Mouse (Mus musculus) left cerebral cortex, postnatal 36 days (tissue): ENCODE data around the gene Cyp26b1. TPM values are rescaled to one million over a fixed set of nuclear protein-coding genes. Genes with fewer than 3 reads are reported as not detected.
A peak's percentile ranks its signal among the peaks of the same experiment; 100 is the strongest.

Experiments used
- DNase-seq, 2 experiments: peaks; one replicate each; pipeline ENCODE4 v3.0.0; 2021 to 2022; ENCODE audit warnings: low spot score in 2 of 2, mixed read lengths in 1 of 2
- intact Hi-C: fragments of 180-260 bp; cut with DNase I; formaldehyde crosslinking; loops from one replicate; pipeline ENCODE4 v1.15.1; 2025
- total RNA-seq, 2 experiments: library from RNA; stranded (reverse); gene quantifications; 2 replicates each; pipeline ENCODE4 v1.2.3; 2021

Cyp26b1 gene
- total RNA-seq, 2 experiments from 2014 or later: 7.5 to 14.9 TPM

GRCm38 (mm10) chr6:84588895-84589652, 4.6 kb downstream of the Cyp26b1 start:
- DNase-seq: no peak
- intact Hi-C loops: loop anchor here (5.0 kb wide), 1 partner anchor 162 kb away; no protein-coding TSS in a partner anchor

DNA sequence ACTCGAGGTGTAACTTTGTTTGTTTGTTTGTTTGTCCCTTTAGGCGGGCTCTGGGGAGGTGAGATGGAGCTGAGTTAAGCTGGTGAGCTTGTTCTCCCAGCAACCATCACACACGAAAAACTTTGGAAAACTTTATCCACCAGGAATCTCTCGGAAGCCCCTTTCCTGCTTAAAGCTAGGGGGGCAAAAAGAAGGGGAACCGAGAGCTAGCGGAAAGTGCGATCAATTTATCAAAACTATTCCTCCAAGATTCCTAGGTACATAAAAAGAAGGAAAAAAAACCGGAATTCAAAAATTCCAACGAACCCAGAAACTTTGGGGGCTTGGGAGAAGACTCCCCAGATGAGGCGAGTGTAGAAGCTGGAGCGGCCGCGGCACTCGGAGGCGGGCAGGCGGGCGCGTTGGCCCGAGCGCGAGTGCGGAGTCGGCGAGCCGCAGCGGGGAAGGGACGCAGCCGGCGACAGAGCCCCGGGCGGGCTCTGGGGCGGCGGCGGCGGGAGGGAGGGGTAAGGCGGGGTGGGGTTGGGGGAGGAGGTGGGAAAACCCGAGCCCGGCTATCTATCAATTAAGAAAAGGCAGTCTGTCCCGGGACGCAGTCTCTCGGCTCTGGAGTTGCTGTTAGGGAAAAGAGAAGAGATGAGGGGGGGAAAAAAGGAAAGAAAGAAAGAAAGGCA, 5.3 kb downstream of the Cyp26b1 start:
- intact Hi-C loops: loop anchor here (5.0 kb wide), 1 partner anchor 161 kb away; no protein-coding TSS in a partner anchor
- DNase-seq: no peak

DNA sequence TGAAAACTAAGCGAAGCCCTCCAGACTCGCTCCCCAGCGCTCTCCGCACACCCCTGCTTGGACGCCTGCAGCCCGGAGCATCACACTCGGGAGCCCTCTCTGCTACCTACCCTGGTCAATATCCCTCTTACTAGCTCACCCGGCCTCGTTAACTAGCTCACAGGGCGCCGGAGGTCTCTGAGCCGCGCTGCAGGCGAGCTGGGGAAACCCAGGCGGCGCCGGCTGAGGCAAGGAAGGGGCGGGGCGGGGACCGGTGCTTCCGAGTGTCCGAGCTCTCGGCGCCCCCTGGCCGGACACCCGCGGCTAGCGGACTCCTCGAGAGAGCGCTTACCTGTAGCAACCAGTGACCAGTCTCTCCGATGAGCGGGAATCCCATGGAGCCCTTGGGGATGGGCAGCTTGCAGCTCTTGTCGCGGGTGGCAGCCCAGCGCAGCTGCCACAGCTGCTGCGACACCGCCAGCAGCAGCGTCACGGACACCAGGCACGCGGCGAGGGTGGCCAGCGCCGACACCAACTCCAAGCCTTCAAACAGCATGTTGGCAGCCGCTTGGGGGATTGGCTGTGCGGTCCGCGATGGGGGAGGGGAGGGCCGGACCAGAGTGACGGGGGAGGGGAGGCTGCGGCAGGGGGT, 6.1 kb downstream of the Cyp26b1 start:
- intact Hi-C loops: loop anchor here (5.0 kb wide), 1 partner anchor 160 kb away; no protein-coding TSS in a partner anchor
- DNase-seq: peak in 1 of 2 experiments; percentile 20

GRCm38 (mm10) chr6:84586551-84587200, 7.0 kb downstream of the Cyp26b1 start:
- intact Hi-C loops: loop anchor here (5.0 kb wide), 1 partner anchor 159 kb away; no protein-coding TSS in a partner anchor
- no peak for DNase-seq

DNA sequence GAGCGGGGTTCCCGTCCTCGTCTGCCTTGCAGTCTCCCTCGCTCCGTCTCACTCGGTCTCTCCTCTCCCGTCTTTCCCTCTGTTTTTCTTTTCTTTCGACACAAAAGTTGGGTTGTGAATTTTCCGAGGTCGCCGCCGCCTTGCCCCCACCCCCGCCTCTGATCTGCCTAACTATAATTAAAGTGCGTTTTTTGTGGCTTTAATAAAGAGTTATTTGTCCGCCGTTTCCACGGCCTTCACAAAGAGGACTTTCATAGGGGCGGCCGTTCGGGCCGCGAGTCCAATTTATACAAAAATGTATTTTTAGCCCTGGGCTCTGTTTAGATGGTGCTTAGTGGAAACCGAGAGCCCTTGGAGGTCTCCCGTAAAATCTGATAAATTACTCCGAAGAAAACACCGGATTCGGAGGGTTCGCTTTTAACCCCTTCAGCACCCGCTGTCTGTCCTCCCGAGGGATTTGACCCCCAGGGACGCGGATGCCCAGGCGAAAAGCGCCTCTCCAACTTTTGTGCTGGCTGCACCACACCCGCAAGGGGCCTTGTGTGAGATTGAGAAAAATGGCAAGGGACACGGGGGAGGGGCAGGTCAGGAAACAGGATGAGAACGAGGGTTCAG, 7.9 kb downstream of the Cyp26b1 start:
- DNase-seq: no peak
- intact Hi-C loops: loop anchor here (5.0 kb wide), 1 partner anchor 158 kb away; no protein-coding TSS in a partner anchor

GRCm38 (mm10) chr6:84584783-84585685, 8.7 kb downstream of the Cyp26b1 start:
- intact Hi-C loops: loop anchor here (5.0 kb wide), 1 partner anchor 158 kb away; no protein-coding TSS in a partner anchor
- no peak for DNase-seq

DNA sequence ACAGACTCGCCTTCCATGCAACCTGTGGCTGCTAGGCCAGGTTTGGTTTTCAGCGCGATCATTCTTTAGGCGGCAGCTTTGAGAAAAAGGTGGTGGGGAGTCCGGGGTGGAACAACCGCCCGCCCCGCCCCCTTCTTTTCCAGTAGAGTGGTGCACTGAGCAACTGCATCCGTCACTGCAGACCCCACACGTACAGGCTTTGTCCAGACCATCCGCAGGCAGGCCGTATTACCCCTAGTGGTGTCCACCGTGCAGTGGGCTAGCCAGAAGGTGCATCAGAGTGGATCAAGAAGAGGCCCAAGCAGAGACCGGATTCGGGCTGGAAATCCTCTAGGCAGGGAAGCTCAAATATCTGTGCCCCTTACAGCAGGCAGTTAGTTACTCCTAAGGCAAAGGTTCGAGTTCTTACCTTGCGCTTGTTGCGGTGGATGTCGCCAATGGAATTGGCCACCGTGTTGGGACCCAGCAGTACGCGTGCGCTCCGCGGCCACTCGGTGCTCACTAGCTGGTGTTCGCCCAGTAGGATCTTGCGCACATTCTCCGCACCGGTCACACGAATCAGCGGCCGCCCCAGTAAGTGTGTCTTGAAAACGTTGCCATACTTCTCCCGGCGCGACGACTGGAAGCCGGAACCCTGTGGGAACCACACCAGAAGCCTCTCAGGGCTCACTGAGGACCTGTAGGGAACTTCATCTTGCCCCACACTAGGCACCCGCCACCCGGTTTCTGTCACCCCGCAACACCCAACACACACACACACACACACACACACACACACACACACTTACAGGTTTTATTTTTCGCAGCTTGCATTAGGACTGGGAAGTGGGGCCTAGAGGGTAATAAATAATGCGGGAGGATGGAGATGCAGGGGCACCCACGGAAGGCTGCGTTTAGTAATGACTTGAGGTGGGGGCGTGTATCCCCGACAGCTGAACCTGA, 9.6 kb downstream of the Cyp26b1 start:
- intact Hi-C loops: no loop called here
- DNase-seq: peak in 1 of 2 experiments; percentile 19

DNA sequence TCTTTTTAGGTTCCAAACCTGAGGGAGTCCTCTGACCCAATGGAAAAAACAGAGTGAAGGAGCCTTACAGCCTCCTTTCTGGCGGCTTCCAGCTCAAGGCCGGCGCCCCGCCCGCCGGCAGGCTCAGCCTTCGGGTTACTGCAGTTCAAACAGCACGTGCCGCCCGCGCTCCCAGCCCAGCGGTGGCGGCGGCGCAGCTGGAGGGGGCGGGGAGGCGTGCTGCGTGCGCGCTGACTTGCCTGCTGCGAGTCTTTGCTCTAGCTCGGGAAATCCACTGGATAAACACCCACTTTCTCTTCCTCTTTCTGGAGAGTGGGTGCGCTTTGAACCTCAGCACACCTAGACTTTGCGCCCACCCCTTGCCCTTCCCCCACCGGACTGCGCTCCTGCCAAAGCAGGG, 10.3 kb downstream of the Cyp26b1 start:
- intact Hi-C loops: no loop called here
- peak; percentile 59 to 60 for DNase-seq

DNA sequence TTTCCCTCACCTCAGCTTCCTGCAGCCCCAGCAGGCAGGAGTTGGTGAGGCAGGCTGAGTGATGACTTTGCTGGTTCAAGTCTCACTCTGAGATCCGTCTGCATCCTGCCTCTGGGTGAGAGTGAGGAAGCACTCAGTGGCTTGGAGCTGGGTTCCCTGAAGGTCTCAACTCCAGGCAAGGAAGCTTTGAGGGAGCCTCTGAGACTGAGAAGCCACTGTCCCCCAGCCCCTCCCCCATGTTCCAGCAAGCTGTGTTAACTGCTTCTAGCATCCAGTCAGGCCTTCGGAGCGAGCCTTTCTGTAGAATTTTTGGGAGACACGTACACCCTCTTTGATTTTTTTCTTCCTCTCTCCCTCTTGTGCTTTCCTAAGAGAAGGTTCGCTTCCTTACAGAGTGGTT, 10.9 kb downstream of the Cyp26b1 start:
- intact Hi-C loops: no loop called here
- no peak for DNase-seq

GRCm38 (mm10) chr6:84581833-84582445, 11.8 kb downstream of the Cyp26b1 start:
- DNase-seq: no peak
- intact Hi-C loops: no loop called here

- intact Hi-C loops: no loop called here
- DNase-seq: no peak
Measured at GRCm38 (mm10) chr6:84580979-84581832, 12.5 kb downstream of the Cyp26b1 start.

DNA sequence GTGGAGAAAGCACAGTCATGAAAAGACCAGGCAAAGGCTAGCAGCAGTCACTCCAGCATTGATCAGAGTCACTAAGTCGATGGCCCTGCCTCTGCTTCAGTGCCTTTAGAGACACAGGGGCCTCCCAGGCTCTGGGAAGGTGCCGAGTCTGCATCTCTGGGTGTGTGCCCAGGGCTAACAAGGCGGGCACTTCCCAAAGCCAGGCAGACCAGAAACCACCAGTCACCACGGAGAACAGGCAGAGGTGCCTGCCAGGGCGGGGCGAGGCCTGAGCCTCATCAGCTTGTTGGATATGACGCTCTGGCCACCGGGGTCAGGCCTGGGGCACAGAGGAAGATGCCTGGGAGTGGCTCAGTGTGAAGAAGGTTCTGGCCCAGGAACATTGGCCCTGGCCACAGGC, 14.2 kb downstream of the Cyp26b1 start:
- intact Hi-C loops: loop anchor here (5.0 kb wide), 1 partner anchor 257 kb away; no protein-coding TSS in a partner anchor
- no peak for DNase-seq

- no peak for DNase-seq
- intact Hi-C loops: loop anchor here (5.0 kb wide), 1 partner anchor 257 kb away; no protein-coding TSS in a partner anchor
Measured at GRCm38 (mm10) chr6:84578928-84579327, 14.8 kb downstream of the Cyp26b1 start.

DNA sequence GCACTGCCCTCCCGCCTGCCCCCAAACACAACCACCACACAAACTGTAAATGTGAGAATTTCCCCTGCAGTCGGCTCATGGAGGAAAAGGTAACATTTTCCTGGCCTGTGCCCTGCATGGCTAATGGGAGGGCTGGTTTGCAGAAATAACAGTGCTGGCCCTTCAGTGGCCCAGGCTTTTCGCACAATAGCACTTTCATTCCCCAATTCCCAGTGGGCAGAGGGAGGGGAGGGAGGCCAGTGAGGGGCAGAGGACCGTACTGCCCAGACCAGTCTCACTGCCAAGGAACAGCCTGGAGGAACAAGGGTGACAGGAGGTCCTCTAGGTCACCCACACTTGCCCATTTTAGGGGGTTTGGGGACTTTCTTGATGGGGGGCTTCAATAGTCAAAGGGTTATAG, 15.8 kb downstream of the Cyp26b1 start:
- intact Hi-C loops: loop anchor here (5.0 kb wide), 1 partner anchor 256 kb away; no protein-coding TSS in a partner anchor
- DNase-seq: no peak

- DNase-seq: no peak
- intact Hi-C loops: no loop called here
Measured at GRCm38 (mm10) chr6:84573905-84574660, 19.6 kb downstream of the Cyp26b1 start.
